Mouse (Mus musculus) embryonic facial prominence, embryonic 14.5 days (tissue): ENCODE measurements at regions not wholly inside any gene's neighbourhood (a gene's known extent, or its start where the extent isn't known, plus 50 kb on each side); places are given as distances from the start of the nearest gene placed in this dataset.

Experiments
- ATAC-seq: fragments of 200-750 bp; cut with Nextera tagmentation; 2 replicates; pipeline ENCODE4 v1.8.0; 2017; ENCODE audit warnings: low read depth, moderate number of reproducible peaks, moderate TSS enrichment
- DNase-seq: peaks from one replicate; pipeline ENCODE4 v3.0.0-alpha.2; 2015; ENCODE audit warnings: low spot score
- H3K27ac ChIP-seq: fragments of 300-500 bp; sonication (generic); replicated peaks from 2 replicates; pipeline ENCODE4 v1.5.1; 2014; ENCODE audit warnings: low read depth, mild to moderate bottlenecking, low read length, moderate library complexity
- H3K27me3 ChIP-seq: fragments of 300-500 bp; sonication (generic); replicated peaks from 2 replicates; pipeline ENCODE4 v1.6.1; 2014; ENCODE audit warnings: low read length; ENCODE audit not compliant: control insufficient read depth, insufficient read depth
- H3K36me3 ChIP-seq: fragments of 300-500 bp; sonication (generic); 2 replicates; pipeline ENCODE4 v1.6.1; 2014; ENCODE audit warnings: low read length, mixed read lengths; ENCODE audit not compliant: control insufficient read depth, insufficient read depth
- H3K4me1 ChIP-seq: fragments of 300-500 bp; sonication (generic); 2 replicates; pipeline ENCODE4 v1.6.1; 2014; ENCODE audit warnings: antibody characterized with exemption, low read length; ENCODE audit not compliant: control insufficient read depth, insufficient read depth
- H3K4me2 ChIP-seq: fragments of 300-500 bp; sonication (generic); 2 replicates; pipeline ENCODE4 v1.6.1; 2014; ENCODE audit warnings: low read depth, mild to moderate bottlenecking, low read length, moderate library complexity, mixed read lengths
- H3K4me3 ChIP-seq: fragments of 300-500 bp; sonication (generic); 2 replicates; pipeline ENCODE4 v1.5.1; 2014; ENCODE audit warnings: low read depth, mild to moderate bottlenecking, low read length
- H3K9ac ChIP-seq: fragments of 300-500 bp; sonication (generic); 2 replicates; pipeline ENCODE4 v1.6.1; 2014; ENCODE audit warnings: low read depth, mild to moderate bottlenecking, low read length, moderate library complexity, mixed read lengths
- H3K9me3 ChIP-seq: fragments of 300-500 bp; sonication (generic); 2 replicates; pipeline ENCODE4 v1.6.1; 2016; ENCODE audit warnings: low read length; ENCODE audit not compliant: control insufficient read depth
- WGBS: fragments of 180-500 bp; shearing (Covaris S2); extraction: QIAGEN DNeasy Blood & Tissue Kit; methylation state at CpG from one replicate; pipeline ENCODE4 v1.1.7; 2014; 5-methylcytosine and 5-hydroxymethylcytosine counted together

- Histone ChIP-seq H3K9ac (no peak overlapping the region), H3K36me3 (no peaks in the 10 kb centered on the region), H3K4me1 (no peaks in the 10 kb centered on the region), H3K27ac (no peak overlapping the region), H3K4me2 (no peak overlapping the region), H3K9me3 (no peaks in the 10 kb centered on the region), H3K4me3 (no peak overlapping the region), H3K27me3 (peaks cover 46% of the 10 kb centered on the region)
- under 1% methylated on average over 23 of the region's 27 CpGs for WGBS
- DNase-seq (no peak), ATAC-seq (no peak)
These were observed 49.8 kb upstream of the Fcgr1 start for GRCm38 (mm10) chr3:96343471-96344120.
